Mouse (Mus musculus) heart, embryonic 10.5 days (tissue): Measurements from ENCODE around the gene Zfp986. TPM values are rescaled to one million over a fixed set of nuclear protein-coding genes. Genes with fewer than 3 reads are reported as not detected.
"Not testable (repeated sequence)": the region's sequence is repeated elsewhere in the genome, so short reads cannot be mapped to it uniquely, and the experiment has no call there.

ENCODE experiments used
- DNase-seq: peaks from one replicate; pipeline ENCODE4 v3.0.0-alpha.2; 2017; ENCODE audit warnings: low spot score
- H3K27ac ChIP-seq: fragments of 300-500 bp; sonication (generic); 2 replicates; pipeline ENCODE4 v1.5.1; 2016; ENCODE audit warnings: mild to moderate bottlenecking
- H3K27me3 ChIP-seq: fragments of 300-500 bp; sonication (generic); 2 replicates; pipeline ENCODE4 v1.6.1; 2016; ENCODE audit warnings: mild to moderate bottlenecking; ENCODE audit not compliant: poor library complexity, insufficient read depth, severe bottlenecking
- H3K36me3 ChIP-seq: fragments of 300-500 bp; sonication (generic); 2 replicates; pipeline ENCODE4 v1.6.1; 2016; ENCODE audit warnings: mild to moderate bottlenecking, moderate library complexity
- H3K4me1 ChIP-seq: fragments of 300-500 bp; sonication (generic); 2 replicates; pipeline ENCODE4 v1.6.1; 2016; ENCODE audit warnings: mild to moderate bottlenecking
- H3K4me3 ChIP-seq: fragments of 300-500 bp; sonication (generic); 2 replicates; pipeline ENCODE4 v1.5.1; 2016; ENCODE audit warnings: mild to moderate bottlenecking, moderate library complexity
- H3K9me3 ChIP-seq: fragments of 300-500 bp; sonication (generic); 2 replicates; pipeline ENCODE4 v1.6.1; 2016; ENCODE audit warnings: mild to moderate bottlenecking, moderate library complexity
- WGBS: fragments of 180-500 bp; shearing (Covaris S2); methylation state at CpG from one replicate; pipeline ENCODE4 v1.1.7; 2016; 5-methylcytosine and 5-hydroxymethylcytosine counted together
- polyA plus RNA-seq: library from polyadenylated mRNA; unstranded; fragments of >200 nt; fragmentation: Nextera tagmentation; extraction: Ambion mirVana; gene quantifications from 2 replicates; pipeline ENCODE4 v1.2.1, GENCODE M21; 2016

Zfp986 gene
- not detected in 2 replicates for polyA plus RNA-seq

GRCm38 (mm10) chr4:145868494-145868893 lies at the start of gene Zfp986:
TSS of gene Zfp986 (plus strand) at chr4:145868794.
- H3K4me1 ChIP-seq, H3K9me3 ChIP-seq, H3K27ac ChIP-seq, H3K4me3 ChIP-seq, H3K36me3 ChIP-seq, H3K27me3 ChIP-seq: not testable (repeated sequence)
- DNase-seq, result peak; percentile 20
- WGBS, result 70% methylated on average over 3 of the region's 3 CpGs

GRCm38 (mm10) chr4:145819946-145820345 lies 48.6 kb upstream of the Zfp986 start:
- WGBS, result no CpG with 5 or more reads among the region's 2 CpGs
- not testable (repeated sequence) for H3K36me3 ChIP-seq, H3K4me3 ChIP-seq, H3K9me3 ChIP-seq, H3K27me3 ChIP-seq, DNase-seq, H3K4me1 ChIP-seq, H3K27ac ChIP-seq

DNA sequence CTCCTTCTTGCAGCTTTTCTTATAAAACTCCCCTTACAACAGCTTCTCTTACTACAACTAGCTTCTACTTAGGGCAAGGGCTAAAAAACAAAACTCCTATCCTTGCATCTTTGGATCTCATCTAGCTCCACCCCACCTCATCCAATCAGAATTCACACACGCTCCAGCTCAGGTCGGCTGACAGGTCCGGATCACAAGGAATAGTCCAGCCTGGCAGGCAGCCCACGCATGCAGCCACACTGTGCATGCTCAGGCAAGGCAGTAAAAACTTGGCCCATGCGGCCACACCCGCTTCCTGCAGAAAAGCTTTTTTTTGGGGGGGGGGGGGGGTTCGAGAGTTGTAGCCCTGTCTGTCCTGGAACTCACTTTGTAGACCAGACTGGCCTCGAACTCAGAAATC lies 43.0 kb upstream of the Zfp986 start:
- 74% methylated on average over 3 of the region's 8 CpGs for WGBS
- DNase-seq, result not testable (repeated sequence)

GRCm38 (mm10) chr4:145831328-145832062 lies 37.1 kb upstream of the Zfp986 start:
- H3K27me3 ChIP-seq, H3K4me3 ChIP-seq, H3K36me3 ChIP-seq, H3K4me1 ChIP-seq, H3K9me3 ChIP-seq, H3K27ac ChIP-seq, DNase-seq: not testable (repeated sequence)
- WGBS, result 88% methylated on average over 1 of the region's 14 CpGs

More for the DNA sequence above, 43.0 kb upstream of the Zfp986 start:
- H3K36me3 ChIP-seq, H3K4me3 ChIP-seq, H3K9me3 ChIP-seq, H3K4me1 ChIP-seq, H3K27ac ChIP-seq, H3K27me3 ChIP-seq: not testable (repeated sequence)

DNA sequence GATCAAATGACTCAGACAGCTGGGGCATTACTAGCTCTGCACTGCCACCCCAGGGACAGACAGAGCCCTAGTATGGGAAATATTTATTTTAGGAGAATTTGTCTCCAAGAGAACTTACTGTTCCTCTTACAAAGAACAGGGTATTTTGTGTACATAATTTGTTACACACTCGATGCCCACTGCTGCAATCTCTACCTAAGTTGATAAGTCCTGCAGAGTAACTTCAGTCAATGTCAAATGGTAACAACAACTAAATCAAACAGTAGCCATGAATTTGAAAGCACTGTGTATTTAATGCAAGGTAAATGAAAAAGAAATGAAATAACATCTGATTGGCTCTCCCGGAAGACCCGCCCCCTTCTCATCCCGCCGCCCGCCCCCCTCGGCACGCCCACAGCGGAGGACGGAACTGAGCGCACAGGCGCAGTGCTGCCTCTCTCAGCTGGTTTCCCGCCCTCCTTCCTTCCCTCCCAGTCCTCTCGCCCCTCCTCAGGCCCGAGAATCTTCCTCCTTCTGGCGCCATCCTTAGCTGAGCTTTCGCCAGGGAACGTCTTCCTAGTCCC lies 32.2 kb upstream of the Zfp986 start:
- H3K4me3 ChIP-seq, H3K27ac ChIP-seq, DNase-seq, H3K9me3 ChIP-seq, H3K27me3 ChIP-seq, H3K36me3 ChIP-seq, H3K4me1 ChIP-seq: not testable (repeated sequence)
- whole genome bisulfite sequencing, result 68% methylated on average over 7 of the region's 18 CpGs

- H3K4me1 ChIP-seq, H3K27ac ChIP-seq, H3K27me3 ChIP-seq, H3K4me3 ChIP-seq, H3K36me3 ChIP-seq, H3K9me3 ChIP-seq: not testable (repeated sequence)
- peak; percentile 74 for DNase-seq
- WGBS, result 49% methylated on average over 53 of the region's 75 CpGs
These were observed 31.6 kb upstream of the Zfp986 start for GRCm38 (mm10) chr4:145836863-145837440.

GRCm38 (mm10) chr4:145846793-145847192 lies 21.8 kb upstream of the Zfp986 start:
- not testable (repeated sequence) for H3K36me3 ChIP-seq, H3K27me3 ChIP-seq, H3K4me1 ChIP-seq, H3K9me3 ChIP-seq, H3K27ac ChIP-seq, H3K4me3 ChIP-seq
- peak; percentile 45 for DNase-seq

DNA sequence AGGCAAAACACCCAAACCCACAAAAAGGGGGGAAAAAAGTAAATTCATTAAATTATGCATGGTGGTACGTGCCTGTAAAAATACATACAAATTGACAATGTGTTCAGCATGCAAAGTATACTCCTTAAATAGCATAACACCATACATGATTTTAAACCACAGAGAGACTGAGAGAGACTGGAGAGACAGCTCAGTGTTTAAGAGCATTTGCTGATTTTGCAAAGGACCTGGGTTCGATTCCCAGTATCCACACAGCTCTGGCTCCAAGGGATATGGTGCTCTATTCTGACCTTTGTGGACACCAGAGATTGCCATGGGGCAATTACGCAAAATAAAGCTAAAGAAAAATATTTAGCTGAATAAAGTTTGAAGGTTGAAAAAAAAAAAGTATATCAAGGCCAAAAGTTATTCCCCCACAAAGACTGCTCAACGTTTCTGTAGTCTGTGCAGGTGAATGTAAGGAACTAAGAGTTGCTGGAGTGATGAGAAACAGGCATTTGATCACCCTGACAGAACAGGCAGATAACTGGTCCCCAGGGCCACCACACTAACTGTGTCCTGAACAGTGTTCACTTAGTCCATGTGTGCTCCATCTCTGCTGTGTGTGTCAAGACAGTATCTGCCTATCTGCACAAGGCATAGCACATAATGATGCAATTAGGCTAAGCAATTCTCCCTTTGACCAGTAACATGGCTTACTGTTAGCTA lies 20.3 kb upstream of the Zfp986 start:
- WGBS, result 70% methylated on average over 4 of the region's 4 CpGs
- not testable (repeated sequence) for H3K36me3 ChIP-seq, H3K27ac ChIP-seq, H3K27me3 ChIP-seq, H3K4me3 ChIP-seq, H3K4me1 ChIP-seq, DNase-seq, H3K9me3 ChIP-seq

DNA sequence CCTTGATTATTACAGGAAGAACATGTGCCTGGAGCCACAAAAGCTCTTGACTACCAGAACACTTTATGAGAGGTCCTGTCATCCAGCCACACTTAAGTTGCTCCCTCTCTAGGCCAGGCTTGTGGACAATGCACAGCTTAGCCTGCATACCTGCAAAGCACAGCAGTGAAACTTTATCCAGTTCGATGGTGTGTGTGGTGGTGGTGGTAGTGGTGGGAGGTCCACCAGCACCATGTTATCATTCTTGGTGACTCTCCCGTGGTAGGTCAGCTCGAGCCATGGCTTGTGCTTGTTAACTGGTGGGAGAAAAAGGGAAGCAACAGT lies 19.7 kb upstream of the Zfp986 start:
- H3K27ac ChIP-seq, H3K9me3 ChIP-seq, H3K4me3 ChIP-seq, H3K4me1 ChIP-seq, DNase-seq, H3K36me3 ChIP-seq, H3K27me3 ChIP-seq: not testable (repeated sequence)
- WGBS, result 81% methylated on average over 3 of the region's 3 CpGs

- H3K27me3 ChIP-seq, H3K4me3 ChIP-seq, H3K9me3 ChIP-seq, H3K36me3 ChIP-seq, H3K27ac ChIP-seq, DNase-seq, H3K4me1 ChIP-seq: not testable (repeated sequence)
- 58% methylated on average over 8 of the region's 9 CpGs for WGBS
These were observed 17.2 kb upstream of the Zfp986 start for GRCm38 (mm10) chr4:145851421-145851820.

GRCm38 (mm10) chr4:145863872-145864271 lies 4.7 kb upstream of the Zfp986 start:
- 76% methylated on average over 7 of the region's 8 CpGs for WGBS
- not testable (repeated sequence) for H3K27me3 ChIP-seq, H3K9me3 ChIP-seq, H3K4me1 ChIP-seq, H3K27ac ChIP-seq, H3K36me3 ChIP-seq, H3K4me3 ChIP-seq
- DNase-seq, result peak; percentile 67
